Mouse (Mus musculus) stomach, embryonic 16.5 days (tissue): ENCODE results near the gene Snurf. TPM values are rescaled to one million over a fixed set of nuclear protein-coding genes. Genes with fewer than 3 reads are reported as not detected.

Source experiments
- polyA plus RNA-seq: library from polyadenylated mRNA; unstranded; fragments of >200 nt; fragmentation: Nextera tagmentation; extraction: Ambion mirVana; gene quantifications from 2 replicates; pipeline ENCODE4 v1.2.1, GENCODE M21; 2015

Gene Snurf
- polyA plus RNA-seq, 1 experiment from 2014 or later, result 34.5 TPM

Other genes with a start within 250 kb of the Snurf start
- gene Gm38393, start within 50 bp of the Snurf start, polyA plus RNA-seq, result 0.17 and 0.32 TPM in 2 replicates
- 41.0 and 41.5 TPM in 2 replicates for gene Snrpn, start 135.2 kb upstream of the Snurf start, polyA plus RNA-seq